Mouse (Mus musculus) Patski (cell line): ENCODE measurements at regions not wholly inside any gene's neighbourhood (a gene's known extent, or its start where the extent isn't known, plus 50 kb on each side); places are given as distances from the start of the nearest gene placed in this dataset.
A peak's percentile ranks its signal among the peaks of the same experiment; 100 is the strongest.

Source experiments
- ATAC-seq: fragments of 100-300 bp; one replicate; pipeline ENCODE4 v1.8.0; 2021
- CTCF ChIA-PET: fragments of 350-600 bp; sonication (Branson Sonifier 250); formaldehyde crosslinking; loops from one replicate; lab custom pipeline; 2022; ENCODE audit warnings: inconsistent platforms; lab: Charles Lee
- POLR2A ChIA-PET: fragments of 350-600 bp; sonication (Branson Sonifier 250); formaldehyde crosslinking; loops from one replicate; lab custom pipeline; 2022; ENCODE audit warnings: antibody characterized with exemption, inconsistent platforms; lab: Charles Lee
- DNase-seq: peaks from one replicate; pipeline ENCODE4 v3.0.0-alpha.2; 2011; ENCODE audit warnings: low read depth, low spot score
- H3K27me3 ChIP-seq: fragments of 371-371 bp; one replicate; pipeline ENCODE4 v1.5.1; 2021
- CTCF ChIP-seq: fragments of 100-300 bp; IDR thresholded peaks from one replicate; pipeline ENCODE4 v1.5.1; 2021
- in situ Hi-C: fragments of 300-500 bp; cut with MboI; formaldehyde crosslinking; loops from 3 replicates; pipeline ENCODE4 v1.11.1; 2018; ENCODE audit warnings: low pct_unique_long_range_greater_than_20kb, mixed read lengths

DNA sequence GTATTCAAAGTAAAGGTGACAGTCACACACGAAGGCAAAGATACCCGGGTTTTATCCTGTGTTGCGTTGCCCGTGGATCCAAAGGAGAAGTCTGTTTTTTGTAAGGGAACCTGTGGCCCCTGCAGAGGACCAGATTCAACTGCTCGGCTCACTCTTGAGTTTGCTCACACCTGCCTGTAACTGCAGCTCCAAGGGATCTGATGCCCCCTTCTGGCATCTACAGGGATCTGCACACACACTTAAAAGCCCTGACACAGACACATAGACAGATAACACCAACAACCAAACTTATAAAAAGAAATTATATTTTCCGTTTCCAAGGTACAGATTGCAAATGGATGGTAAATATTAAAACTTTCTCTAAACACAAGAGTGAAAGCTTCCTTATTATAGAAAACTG lies 223.3 kb upstream of the 1700056E22Rik start:
- CTCF ChIA-PET, result interaction anchor here (1.0 kb wide), 1 partner anchor 9 kb away, joined by 3 read pairs; no protein-coding TSS in a partner anchor

GRCm38 (mm10) chr1:184254951-184255350 lies 220.8 kb upstream of the 1700056E22Rik start:
- in situ Hi-C loops, result no loop called here
- ChIA-PET CTCF (no interaction called here), POLR2A (no interaction called here)
- ATAC-seq (no peak), DNase-seq (no peak)
- H3K27me3 ChIP-seq, result no peaks in the 10 kb centered on the region
- no peak for TF ChIP-seq CTCF

More for the DNA sequence above, 223.3 kb upstream of the 1700056E22Rik start:
- ATAC-seq (no peak), DNase-seq (no peak)
- in situ Hi-C loops, result no loop called here
- POLR2A ChIA-PET, result no interaction called here
- TF ChIP-seq CTCF, result peak; percentile 51
- no peaks in the 10 kb centered on the region for H3K27me3 ChIP-seq

DNA sequence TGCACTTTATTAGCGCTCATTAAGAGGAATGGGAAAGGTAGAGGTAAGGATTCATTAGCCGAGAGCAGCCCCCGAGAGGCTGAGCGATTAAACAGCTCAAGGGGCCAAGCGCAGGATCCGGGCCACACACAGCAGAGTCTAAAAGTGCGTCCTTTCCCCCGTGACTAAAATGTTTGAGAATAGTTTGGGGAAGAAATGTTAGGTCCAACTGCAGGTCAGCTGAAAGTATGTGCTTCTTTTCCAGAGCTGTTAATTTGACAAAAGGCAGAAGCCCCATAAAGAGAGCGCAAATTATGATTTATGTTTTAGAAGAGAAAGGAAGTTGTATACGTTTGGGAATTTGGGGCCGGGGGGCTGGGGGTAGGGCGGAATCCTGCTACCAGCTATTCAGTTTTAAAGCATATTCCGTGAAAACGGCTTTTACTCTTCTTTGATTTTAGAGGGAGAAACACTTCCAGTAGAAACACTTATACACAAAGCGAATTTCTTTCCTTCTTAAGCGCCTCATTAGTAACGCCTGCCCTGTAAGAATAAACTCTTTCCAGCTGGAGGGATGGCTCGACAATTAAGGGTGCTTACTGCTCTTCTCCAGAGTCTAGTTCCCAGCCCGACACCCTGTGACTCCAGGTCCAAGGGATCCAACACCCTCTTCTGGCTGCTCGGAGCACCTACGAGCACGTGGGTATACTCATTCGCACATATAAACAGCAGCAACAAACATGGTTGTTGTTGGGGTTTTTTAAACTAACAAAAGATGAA lies 210.8 kb upstream of the 1700056E22Rik start:
- ChIA-PET POLR2A (no interaction called here), CTCF (no interaction called here)
- in situ Hi-C loops, result loop anchor here (25.0 kb wide), 1 partner anchor 583 kb away; no protein-coding TSS in a partner anchor
- H3K27me3 ChIP-seq, result no peaks in the 10 kb centered on the region
- ATAC-seq (no peak), DNase-seq (no peak)
- no peak for TF ChIP-seq CTCF

DNA sequence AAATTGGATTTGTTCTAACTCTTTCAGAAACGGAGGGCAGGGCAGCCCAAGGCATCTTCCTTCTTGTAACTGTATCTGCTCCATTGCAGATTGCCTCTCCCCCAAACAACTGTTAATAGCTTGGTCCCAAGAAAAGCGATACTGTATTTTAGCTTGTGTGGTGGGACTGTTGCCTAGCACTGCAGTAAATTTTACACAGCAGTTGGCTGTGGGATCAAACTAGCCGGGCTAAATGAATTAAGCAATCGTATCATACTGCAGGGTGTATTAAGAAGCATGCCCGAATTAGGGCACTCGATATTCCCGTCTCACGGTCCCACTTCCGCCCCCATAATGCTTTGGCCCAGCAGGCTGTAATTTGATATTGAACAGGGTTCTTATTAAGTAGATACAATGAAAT lies 210.2 kb upstream of the 1700056E22Rik start:
- ATAC-seq, result no peak
- ChIA-PET POLR2A (no interaction called here), CTCF (no interaction called here)
- no peak for TF ChIP-seq CTCF
- no peak for DNase-seq
- in situ Hi-C loops, result loop anchor here (25.0 kb wide), 1 partner anchor 582 kb away; no protein-coding TSS in a partner anchor
- H3K27me3 ChIP-seq, result no peaks in the 10 kb centered on the region

DNA sequence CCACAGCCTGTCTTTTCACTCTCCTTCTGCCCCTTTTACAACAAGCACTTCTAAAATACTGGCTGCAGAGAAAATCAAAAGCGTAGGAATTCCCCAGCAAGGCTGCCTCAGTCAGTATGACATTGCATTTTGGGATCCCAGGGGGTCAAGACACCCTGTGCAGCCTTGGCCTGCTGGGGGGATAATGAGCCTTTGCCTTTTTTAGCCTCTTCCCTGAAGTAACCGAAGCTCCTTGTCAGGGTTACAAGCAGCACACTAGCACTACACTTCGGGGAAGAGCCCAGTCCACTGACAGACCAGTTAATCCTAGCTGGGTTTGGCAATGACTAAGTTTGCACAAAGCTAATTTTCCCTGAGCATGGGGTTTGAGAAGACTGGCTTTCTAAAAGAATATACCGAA lies 207.7 kb upstream of the 1700056E22Rik start:
- ChIA-PET POLR2A (no interaction called here), CTCF (no interaction called here)
- DNase-seq (no peak), ATAC-seq (no peak)
- in situ Hi-C loops, result loop anchor here (25.0 kb wide), 1 partner anchor 580 kb away; no protein-coding TSS in a partner anchor
- no peak for TF ChIP-seq CTCF
- H3K27me3 ChIP-seq, result no peaks in the 10 kb centered on the region

GRCm38 (mm10) chr1:184235131-184235983 lies 201.3 kb upstream of the 1700056E22Rik start:
- ChIA-PET CTCF (interaction anchor here (0.7 to 1.1 kb wide), 2 partner anchors 113 to 724 kb away, joined by 3 read pairs; no protein-coding TSS in a partner anchor), POLR2A (interaction anchor here (1.2 to 1.4 kb wide), 2 partner anchors 167 to 202 kb away, joined by 4 read pairs; partner anchors contain the start of gene 1700056E22Rik)
- in situ Hi-C loops, result loop anchor here (5.0 to 25.0 kb wide), 2 partner anchors 198 to 573 kb away; no protein-coding TSS in a partner anchor
- no peaks in the 10 kb centered on the region for H3K27me3 ChIP-seq
- DNase-seq, result peak; percentile 19
- no peak for ATAC-seq
- TF ChIP-seq CTCF, result peak; percentile 88

DNA sequence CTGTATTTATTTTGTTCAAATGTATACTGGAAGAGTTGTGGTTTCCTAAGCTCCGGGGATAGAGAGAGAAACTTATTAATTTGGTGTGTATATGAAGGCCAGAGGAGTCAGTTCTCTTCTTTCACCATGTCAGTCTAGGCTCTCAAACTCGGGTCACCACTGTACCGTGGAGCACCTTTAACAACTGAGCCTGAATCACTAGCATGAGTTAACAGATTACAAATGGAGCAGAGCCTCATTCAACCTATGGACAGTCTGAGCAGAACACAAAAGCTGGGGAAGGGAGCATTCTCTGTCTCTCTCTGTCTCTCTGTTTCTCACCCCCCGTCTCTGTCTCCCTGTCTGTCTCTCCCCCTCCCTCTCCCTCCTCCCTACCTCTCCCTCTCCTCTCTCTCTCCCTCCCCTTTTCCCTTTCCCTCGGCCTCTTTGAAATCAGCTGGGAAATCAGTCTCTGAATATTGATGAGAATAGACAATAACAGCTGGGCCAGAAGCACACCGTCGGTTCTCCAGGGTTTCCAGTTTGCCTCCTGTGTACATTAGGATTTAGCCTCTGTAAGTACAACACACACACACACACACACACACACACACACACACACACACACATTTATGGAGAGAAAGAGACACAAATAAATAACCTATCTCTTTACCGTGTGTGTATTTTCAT lies 200.4 kb upstream of the 1700056E22Rik start:
- POLR2A ChIA-PET, result interaction anchor here (0.6 to 1.4 kb wide), 3 partner anchors 166 to 316 kb away, joined by 3 to 4 read pairs (median 4); partner anchors contain the start of gene 1700056E22Rik
- in situ Hi-C loops, result loop anchor here (25.0 kb wide), 1 partner anchor 572 kb away; no protein-coding TSS in a partner anchor
- no peak for ATAC-seq
- no peak for TF ChIP-seq CTCF
- CTCF ChIA-PET, result interaction anchor here (0.7 to 1.1 kb wide), 2 partner anchors 112 to 724 kb away, joined by 3 read pairs; no protein-coding TSS in a partner anchor
- no peaks in the 10 kb centered on the region for H3K27me3 ChIP-seq
- DNase-seq, result no peak

GRCm38 (mm10) chr1:184233741-184234255 lies 199.7 kb upstream of the 1700056E22Rik start:
- H3K27me3 ChIP-seq, result no peaks in the 10 kb centered on the region
- no peak for TF ChIP-seq CTCF
- DNase-seq (no peak), ATAC-seq (no peak)
- in situ Hi-C loops, result loop anchor here (25.0 kb wide), 1 partner anchor 571 kb away; no protein-coding TSS in a partner anchor
- ChIA-PET CTCF (no interaction called here), POLR2A (interaction anchor here (0.6 to 1.2 kb wide), 3 partner anchors 165 to 315 kb away, joined by 3 to 4 read pairs (median 3); no protein-coding TSS in a partner anchor)

GRCm38 (mm10) chr1:184222326-184222725 lies 188.2 kb upstream of the 1700056E22Rik start:
- no peaks in the 10 kb centered on the region for H3K27me3 ChIP-seq
- ATAC-seq, result no peak
- TF ChIP-seq CTCF, result no peak
- CTCF ChIA-PET, result interaction anchor here (1.1 kb wide), 1 partner anchor 10 kb away, joined by 4 read pairs; no protein-coding TSS in a partner anchor
- DNase-seq, result no peak
- POLR2A ChIA-PET, result no interaction called here
- in situ Hi-C loops, result no loop called here
